Mouse (Mus musculus) adrenal gland, postnatal 14 days (tissue): ENCODE results near the gene Rnf144a. TPM values are rescaled to one million over a fixed set of nuclear protein-coding genes. Genes with fewer than 3 reads are reported as not detected.

Source experiments
- DNase-seq: peaks from one replicate; pipeline ENCODE4 v3.0.0; 2021; ENCODE audit warnings: mixed read lengths
- total RNA-seq: library from RNA; stranded (reverse); gene quantifications from 2 replicates; pipeline ENCODE4 v1.2.3, GENCODE M21; 2021

The Rnf144a gene
- total RNA-seq, 1 experiment from 2014 or later = 24.1 TPM

DNA sequence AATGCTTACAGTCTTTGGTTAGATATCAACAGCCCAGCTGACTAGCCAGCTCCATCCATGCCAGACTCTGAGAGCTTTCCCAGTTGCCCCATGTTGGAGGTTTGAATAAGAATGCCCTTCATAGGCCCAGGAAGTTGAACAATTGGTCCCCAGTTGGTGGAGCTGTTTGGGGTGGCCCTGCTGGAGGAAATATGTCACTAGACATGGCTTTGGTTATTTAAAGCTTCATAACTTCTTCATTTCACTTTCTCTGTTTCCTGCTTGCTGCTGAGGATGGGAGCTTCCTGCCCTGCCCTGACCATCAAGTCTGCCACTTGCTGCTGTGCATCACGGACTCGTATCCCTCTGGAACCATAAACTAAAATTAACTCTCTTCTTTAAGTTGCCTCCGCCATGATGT is 4.6 kb downstream of the Rnf144a start:
- DNase-seq = no peak

DNA sequence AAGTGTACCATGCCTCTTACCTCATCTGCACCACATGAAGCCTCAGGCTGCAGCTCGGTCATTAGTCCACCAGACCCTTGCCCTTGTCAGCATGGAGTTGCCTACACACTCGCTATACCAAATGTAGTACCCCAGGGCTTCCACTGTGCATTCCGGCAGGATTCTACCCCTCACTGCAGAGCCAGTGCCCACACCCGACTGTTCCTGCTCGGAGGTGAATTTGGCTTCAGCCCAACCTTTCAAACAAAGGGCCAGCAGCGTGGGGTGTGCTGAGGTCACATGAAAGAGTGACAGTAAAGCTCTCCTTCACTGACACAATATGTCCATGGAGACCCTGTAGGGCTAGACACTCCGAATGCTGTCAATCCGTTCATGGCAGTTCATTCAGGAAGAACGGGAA is 6.3 kb downstream of the Rnf144a start:
- no peak for DNase-seq

DNA sequence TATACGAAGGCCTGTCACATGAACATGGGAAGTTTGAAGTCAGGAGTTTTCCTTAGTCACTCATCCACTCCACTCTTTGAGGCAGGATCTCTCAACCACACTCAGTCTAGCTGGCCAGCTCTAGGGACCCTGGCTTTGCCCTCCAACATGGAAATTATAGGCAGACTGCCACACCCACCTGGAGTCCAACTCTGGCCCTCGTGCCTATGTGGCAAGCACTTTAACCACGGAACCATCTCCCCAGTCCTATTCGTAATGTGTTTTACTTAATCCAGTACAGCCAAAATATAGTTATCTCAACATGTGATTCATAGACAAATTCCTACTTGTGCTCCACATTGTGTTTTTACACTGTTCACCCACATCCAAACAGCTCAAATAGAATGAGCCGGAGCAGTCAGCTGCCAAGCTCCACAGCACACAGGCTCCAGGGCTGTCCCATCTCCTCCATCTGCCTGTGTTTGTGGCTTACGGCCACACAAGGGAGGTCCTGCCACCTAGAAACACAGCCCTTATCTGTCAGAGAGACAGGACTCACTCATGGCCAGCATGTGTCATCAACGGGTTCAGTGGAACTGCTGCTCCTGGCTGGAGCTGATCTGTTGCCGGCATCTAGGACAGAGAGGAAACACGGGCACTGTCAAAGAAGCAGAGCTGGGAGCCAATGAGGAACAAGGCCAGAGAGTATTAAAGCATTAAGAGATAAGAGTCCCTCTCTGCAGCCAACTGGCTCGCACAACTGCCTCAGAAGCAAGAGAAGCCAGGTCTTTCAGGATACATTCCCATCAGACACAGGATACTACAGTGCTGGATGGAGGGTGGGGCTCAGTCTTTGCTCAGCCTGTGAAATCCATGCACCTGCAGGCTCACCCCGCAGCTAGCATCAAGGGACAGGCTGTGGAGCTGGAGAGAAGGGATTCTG is 10.0 kb downstream of the Rnf144a start:
- peak; percentile 73 for DNase-seq

DNA sequence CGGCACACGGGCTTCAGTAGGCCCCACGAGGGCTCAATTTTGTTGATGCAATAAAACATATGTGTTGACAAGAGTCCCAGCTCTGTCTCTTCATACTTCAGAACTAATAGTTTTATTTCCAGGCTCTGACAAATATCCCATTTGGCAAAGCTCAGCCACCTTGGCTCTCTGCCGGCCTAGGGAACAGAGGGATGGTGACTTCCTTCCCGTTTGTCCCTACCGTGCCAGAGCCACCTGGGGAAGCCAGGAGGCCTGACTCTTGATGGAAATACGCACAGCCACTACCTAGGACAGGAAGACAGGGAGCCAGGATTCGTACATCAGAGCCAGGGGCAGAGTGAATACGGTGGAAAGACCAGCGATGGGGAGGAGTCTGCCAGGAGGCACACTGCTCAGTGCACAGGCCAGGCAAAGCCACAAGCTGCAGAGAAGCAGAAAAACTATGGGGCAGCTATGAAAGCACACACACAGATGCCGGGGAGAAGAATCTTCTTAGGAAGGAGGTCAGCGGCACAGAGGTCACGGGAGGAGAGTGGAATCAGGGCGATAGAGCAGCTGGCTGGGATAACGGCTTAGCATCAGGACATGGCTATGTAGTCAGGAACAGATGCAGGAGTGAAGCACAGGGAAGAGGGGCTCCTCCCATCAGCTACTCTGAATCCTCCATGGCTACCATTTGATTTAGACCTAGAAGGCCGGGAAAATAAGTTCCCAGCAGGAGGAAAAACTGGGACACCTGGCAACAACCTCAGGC is 11.5 kb downstream of the Rnf144a start:
- DNase-seq = peak; percentile 78

DNA sequence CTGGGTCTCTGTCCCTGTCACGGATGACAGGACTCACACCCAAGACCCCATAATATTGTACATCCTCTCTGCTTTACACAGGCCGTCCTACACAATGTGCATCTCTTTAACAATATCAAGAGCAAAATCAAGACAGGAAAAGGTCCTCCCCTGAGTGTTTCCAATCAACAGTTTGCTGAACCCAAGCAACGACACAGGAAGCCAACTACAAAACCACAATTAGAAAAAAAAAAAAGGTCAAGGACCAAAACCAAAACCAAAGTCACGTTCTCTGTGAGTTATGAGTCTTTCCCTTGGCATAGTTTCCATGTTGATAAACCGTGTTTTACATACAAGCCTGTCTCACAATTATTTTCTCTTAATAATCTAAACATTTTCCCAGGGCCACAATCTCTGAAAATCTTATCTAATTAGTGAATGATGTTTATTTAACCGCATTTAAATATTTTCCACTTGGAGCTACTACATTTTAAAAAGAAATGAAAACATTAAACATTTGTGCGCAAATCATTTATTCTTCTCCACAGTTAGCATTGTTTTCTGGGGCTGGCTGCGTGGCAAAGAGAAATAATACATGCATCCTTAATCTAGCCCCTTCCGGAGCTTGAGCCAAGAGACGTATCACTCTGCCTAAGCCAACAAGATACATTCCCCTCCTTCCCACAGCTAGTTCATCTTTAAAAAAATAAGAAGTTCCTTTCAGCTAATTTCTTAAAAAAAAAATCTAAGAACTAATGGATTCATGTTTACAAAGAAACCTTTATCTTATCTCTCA is 13.2 kb downstream of the Rnf144a start:
- DNase-seq = no peak

DNA sequence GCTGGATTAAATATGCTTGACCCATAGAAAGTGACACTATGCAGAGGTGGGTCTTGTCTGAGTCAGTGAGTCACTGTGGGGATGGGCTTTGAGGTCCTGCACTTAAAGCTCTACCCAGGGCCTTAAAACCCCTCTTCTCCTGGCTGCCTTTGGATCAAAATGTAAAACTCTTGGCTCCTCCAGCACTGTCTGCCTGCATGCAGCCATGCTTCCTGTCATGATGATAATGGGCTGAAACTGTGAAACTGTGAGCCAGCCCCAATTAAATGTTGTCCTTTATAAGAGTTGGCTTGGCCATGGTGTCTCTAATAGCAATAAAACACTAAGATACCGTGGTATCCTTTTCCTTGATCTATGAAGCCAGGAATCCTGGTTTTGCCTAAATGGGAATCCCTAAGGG is 13.8 kb downstream of the Rnf144a start:
- no peak for DNase-seq

DNA sequence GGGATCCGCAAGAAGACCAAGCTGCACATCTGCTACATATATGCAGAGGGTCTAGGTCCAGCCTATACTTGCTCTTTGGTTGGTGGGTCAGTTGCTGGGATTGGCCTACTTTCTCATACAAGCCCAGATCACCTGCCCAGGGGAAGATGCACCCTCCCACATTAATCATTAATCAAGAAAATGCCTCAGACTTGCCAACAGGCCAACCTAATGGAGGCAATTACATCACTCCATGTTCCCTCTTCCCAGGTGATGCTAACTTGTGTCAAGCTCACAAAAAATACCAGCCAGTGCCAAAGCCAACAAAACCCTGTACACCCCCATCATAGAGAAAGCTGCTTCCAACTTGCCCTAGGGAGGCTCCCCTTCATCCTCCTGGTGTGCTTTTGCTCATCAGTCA is 14.3 kb downstream of the Rnf144a start:
- no peak for DNase-seq

DNA sequence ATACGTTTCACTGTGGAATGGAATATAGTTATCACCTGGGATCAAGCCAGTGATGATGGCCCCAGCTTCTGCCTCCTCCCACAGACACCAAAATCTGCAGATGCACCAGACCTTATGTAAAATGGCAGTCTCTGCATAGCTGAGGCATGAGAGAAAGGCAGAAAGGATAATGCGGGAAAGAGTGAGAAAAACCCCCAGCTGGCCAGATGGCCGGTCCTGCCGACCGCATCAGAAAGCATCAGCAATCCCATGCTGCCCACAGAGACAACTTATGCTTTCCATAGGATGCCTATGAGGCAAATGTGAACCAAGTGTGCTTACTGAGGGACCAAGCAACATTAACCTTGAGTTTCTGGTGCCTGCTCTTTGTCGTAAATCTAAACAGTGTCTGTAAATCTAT is 15.7 kb downstream of the Rnf144a start:
- no peak for DNase-seq

DNA sequence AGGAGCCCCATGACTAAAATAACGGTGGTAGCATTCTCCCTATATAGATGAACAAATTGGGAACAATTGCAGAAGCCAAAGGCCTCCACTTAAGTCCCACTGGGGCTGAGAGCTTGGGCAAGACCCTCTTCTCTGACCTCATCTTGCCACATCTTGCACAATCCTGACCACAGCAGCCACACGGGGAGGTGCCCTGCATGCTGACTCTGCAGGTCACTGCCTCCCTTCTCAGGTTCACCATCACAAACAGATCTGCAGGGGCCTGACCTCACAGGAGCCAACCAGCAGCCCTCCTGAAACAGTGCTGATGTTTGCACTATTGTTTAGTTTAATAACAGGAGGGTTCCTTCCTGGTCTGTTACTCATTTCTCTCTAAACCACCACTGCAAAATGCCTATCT is 16.5 kb downstream of the Rnf144a start:
- peak; percentile 67 for DNase-seq

DNA sequence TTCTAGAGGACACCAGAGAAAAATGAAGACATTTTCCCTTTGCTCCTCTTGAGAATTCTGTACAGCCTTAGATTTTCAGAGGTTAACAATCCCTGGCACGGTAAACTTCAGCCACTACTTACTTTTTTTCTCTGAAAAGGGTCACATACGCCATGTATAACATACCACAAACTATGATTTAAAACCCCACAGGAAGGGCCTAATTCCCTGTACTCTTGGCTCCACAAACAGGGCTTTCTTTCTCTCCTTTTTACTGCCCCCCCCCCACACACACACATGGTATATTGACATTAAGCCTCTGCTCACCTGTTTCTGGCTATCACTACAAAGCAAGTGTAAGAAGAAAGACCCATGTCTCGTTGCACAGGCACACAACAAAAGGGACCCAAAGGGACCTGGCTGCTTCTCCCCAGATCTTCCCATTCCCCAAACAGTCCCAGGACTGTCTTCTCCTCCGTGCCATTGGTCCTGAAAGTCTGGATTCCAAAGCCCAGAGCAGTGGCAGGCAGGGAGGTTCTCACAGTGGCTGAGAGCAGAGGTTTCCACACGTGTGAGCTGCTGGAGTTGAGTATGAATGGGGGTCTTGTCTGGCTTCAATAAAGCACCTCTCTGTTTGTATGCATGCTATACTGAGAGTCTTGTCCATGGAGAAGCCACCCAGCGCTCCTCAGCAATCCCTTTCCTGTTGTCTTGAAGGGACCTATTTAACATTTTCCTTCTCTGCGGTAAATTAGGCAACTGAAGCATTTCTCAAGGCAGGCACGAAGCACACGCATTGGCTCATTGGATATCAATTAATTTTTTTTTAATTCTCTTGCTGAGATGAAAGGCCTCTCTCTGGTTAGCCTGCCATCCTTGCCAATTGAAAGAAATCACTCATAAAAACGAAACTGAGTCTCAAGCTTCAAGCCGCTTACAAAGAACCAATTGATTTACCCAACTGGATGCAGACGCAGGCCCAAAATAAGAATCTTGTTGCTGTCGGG is 20.3 kb downstream of the Rnf144a start:
- DNase-seq = no peak

DNA sequence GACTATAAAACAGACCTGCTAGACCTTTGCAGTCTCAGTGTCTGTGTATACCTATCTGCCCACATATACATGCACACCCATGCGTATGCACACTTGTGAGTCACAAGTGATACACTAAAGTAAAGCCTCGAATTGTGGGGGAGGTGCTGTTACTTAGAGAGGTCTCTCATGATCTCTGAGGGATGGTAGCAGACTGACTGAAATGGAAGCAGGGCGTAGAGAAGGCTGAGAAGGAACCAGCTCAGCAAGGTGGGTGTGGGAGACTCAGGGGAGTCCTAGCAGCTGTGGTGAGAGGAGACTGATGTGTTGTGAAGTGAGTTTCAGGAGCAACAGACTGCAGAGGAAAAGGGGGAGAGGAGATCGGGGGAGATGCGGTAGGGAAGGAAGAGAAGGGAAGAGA is 21.8 kb downstream of the Rnf144a start:
- DNase-seq = no peak

DNA sequence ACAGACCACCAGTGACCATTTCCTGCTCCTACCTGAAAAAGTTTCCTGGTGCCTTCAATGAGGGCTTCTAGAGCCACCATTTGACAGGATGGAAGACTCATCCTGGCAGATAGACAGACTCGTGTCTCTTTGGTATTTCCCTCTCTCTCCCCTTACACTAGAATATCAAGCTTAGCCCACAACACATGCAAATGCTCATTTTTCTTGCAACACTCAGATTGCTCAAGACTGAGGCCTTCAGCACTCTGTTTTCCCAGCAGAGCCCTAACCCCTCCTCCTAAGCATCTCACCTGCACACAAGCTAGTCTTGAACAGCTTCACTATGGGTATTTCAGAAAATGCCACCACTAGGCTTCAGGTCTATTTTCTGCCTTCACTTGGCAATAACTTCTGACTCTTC is 23.9 kb downstream of the Rnf144a start:
- no peak for DNase-seq

DNA sequence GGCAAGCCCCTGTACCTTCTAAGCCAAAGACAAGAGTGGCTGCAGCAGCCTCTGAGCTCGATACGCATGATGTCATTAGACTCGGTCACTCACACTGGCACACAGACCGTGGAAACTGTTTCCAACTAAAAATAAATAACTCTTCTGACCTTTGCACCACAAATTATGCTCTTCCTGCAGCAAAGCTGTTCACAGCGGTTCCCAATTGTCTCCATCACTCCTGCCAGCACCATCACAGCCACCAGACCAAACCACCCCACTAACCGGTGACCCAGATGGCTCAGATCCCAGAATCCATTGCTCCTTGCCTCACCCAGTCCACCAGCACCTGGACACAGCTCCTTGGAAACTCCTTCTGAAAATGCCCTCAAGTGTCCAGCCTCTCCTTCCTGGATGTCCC is 27.5 kb downstream of the Rnf144a start:
- DNase-seq = no peak

DNA sequence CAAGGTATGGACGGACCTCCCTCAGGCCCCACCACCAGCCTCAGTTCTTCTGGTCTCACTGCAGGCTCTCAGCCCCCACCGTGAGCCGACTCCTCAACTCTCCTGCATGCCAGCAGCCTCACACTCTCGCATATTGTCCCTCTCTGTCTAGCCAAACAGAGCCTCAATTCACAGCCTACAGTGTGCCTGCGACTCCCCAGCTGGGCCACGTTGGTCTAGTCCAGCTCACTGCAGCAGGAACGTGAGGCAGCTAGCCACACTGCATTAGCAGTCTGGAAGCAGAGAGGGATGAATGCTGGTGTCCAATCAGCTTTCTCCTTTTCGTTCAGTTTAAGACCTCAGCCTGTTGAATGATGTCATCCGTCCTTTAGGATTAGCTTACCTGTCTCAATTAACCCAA is 28.1 kb downstream of the Rnf144a start:
- DNase-seq = no peak

DNA sequence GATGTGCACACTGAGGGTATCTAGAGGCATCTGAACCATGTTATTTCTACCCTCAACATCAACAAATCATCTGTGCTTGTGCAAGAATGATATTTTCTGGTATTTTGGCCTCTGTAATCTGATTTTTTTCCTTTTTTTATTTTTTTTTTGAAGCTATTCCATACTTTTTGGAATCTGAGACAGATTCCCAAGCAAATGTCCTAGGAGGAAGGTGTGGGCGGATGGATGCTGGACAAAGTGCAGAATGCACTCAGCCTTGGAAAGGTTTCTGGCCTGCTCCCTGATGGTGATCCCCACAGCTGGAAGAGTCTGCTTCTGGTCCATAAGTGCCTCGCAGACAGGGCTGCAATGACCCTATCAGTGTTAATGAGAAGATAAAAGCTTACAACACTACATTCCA is 28.9 kb downstream of the Rnf144a start:
- DNase-seq = no peak

DNA sequence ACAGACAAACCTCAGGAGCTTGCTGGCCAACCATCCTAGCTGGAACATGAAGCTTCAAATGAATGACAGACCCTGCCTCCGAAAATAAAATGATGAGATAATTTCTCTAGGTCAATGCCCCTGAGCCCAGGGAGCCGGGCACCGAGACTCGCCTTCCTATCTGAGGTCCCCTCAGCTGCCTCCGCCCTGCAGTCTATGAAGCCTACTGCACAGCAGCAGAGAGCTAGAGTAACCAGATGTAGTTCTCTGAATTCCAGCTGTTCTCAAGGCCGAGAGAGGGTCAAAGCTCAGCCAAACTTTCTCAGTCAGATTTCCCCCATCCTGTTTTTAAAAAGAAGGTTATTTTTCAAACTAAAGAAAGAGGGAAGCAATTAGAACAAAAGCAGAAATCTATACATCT is 29.3 kb downstream of the Rnf144a start:
- DNase-seq = no peak

DNA sequence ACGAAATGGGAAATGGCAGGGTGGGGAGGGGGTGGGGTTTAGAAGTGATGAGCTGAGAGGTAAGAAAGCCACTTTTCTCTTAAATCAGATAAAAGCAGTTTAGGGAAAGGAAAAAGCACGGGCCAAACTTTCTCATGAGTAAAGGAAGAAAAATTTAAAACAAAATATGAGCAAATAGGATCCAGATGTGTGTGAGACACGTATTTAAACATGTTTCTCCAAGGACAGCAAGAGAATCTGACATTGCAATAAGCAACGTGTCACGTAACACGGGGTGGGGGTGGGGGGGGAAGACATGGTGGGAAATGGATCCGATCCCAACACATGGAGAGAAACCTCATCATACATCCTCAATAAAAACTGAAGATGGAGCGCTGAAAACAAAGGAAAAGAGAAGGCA is 33.3 kb downstream of the Rnf144a start:
- DNase-seq = no peak

DNA sequence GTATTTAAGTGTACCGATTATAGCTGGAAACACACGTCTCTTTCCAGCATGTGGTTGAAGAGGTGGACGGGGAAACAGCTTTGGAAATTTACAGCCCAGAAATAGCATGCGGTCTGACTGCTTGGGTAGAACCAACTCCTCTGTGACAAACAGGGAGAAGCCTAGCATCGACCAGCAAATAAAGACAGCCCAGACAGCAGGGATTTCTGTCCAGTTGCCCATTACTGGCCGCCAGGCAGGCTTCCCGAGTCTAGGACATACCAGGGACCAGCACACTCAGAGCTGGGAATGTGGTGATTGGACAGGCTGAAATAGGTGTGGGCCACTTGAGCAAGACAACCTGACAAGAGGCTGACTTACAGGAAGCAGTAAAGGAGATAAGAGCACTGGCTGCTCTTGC is 35.3 kb downstream of the Rnf144a start:
- no peak for DNase-seq

DNA sequence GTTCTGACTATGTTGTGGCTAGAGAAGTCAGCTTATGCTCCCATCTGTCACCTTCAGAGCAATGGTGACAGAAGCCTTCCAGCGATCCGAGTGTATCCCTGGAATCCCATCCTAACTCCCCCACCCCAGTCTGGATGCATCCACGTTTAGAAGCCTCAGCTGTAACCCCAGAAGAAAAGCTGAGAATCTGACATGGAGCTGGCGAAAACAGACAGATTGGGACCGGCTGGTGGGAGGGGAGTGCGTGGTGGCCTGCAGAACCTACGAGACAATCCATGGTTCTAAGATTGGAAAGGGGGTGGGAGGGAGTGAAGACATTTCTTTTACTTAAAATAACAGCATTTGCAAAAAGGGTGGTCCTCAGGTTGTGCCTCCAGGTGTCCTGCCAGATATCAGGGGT is 37.4 kb downstream of the Rnf144a start:
- DNase-seq = no peak

DNA sequence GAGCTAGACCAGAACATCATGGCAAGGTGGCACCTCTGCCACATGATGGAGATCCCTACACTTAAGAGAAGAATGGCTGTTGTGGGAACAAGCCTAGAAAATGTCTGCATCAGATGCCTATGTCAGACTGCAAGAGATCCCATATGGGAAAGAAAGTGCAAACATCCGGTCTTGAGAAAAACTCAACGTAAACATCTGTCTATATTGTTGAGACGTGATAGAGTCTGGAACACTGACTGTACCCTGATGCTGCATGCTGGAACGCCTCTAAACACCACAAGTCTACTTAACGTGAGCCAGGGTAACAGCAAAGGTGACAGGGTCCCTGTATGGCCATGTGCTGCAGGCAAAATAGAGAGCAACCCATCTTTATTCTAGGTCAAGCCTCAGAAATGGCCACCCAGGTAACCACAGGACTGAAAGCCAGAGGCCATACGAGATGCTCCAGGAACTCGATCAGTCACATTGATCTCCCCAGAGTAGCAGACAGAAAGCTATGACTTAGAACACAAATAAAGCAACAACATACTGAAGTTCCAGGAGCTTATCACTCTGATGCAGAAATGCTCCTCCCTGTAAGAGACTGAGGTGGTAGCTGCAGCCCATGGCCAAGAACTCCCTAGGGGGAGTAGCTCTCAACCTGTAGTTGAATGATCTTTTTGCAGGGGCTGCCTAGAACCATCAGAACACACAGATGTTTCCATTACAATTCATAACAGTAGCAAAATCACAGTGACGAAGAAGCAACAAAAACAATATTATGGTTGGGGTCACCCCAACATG is 38.3 kb downstream of the Rnf144a start:
- DNase-seq = no peak

DNA sequence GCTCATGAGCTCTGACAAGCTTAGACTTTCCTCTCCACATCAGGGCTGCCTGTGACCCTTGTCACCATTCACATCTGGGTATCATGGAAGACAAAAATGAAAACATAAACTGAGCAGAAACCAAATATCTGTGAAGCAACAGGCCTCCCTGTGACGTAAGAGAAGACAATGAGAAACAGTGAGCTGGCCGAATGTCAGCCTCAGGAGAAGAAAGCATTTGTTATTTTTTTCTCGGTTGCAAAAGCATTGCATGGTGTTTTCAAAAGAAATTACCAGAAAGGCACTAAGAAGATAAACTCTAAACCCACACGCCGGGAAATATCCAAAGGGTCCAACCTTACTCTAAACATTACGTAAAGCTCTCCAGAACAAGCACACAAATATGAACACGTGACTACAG is 41.3 kb downstream of the Rnf144a start:
- no peak for DNase-seq
